Mouse (Mus musculus): ENCODE measurements around the gene Ifnar2.
A peak's percentile ranks its signal among the peaks of the same experiment; 100 is the strongest.

The Ifnar2 gene

DNA sequence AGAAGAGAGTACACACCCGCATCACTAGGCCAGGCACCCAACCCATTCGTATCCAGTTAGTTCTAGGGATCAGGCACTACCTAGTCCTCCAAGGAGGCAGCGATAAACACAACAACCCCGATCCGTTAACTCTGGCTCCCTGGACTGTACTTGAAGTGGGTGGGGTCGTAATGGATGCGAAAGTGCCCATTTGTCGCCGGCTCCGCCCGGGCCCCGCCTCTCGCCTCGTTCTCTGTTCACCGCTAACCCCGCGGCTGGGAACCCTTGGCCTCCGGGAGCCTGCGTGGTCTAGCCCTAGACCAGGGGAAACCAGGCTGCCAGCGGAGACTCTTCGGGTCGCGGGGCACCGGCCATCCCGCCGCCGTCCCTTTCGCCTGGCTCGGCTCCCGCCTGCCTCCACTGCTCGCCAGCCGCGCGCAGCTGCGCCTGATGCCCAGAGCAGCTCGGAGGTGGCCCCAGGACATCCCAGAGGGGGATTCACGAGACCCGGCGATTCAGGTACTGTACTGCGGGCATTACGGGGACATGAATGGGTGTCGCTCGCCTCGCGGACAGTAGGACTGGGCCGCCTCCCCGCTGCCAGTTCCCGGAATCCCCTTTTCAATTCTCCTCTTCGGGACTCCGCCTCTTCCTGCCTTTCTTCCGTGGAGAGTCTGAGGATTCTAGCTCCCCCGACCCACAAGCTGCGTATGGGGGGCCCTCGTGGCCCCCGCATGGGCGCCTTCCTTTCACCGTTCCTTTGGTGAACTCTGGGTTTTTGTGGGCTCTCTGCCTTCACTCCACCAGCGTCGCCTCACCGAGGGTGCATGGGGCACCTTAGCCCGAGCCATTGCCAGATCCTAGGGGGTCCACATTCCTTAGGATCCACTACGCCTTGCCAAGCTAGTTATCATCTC lies at the start of gene Ifnar2:
Ifnar2 (plus strand) TSS at position 207 of the 896 bp plus-strand sequence.
- peak; percentile 80 for DNase-seq

DNA sequence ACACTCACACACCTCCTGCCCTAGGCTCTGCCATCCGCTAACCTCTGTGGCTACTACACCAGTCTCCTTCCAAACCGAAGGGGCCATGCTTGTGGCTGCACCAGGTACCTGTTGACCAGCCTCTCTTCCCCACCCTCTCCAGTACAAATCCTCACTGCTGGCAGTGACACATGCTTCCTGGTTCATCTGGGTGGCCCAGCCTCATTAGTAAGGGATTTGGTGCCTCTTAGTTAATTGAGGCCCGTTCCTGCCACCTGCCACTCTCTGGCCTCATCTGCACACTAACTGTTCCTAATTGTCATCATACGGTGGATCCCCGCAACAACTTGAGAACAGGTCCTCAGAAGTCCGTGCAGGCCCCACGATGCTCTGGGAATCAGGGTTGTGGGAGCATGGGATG lies 45.0 kb upstream of the Ifnar2 start:
- DNase-seq, result no peak

DNA sequence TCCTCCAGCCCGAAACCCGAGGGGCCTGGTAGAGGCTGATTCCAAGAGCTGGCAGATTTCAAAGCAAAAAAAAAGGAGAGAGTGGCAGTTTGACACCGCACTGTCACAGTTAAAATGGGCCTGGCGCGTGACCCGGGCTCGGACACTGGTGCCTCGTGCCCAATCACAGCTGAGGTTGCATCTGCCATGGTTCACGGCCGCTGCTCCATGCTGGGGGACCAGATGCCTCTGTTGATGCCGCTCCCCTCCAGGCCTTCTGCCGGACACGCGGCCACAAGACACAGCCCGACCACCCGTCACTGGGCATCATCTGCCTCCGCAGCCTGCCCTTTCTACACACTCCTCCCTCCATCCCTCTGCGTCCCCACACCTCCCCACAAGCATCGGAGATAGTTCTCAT lies 43.7 kb upstream of the Ifnar2 start:
- DNase-seq, result peak; percentile 92

DNA sequence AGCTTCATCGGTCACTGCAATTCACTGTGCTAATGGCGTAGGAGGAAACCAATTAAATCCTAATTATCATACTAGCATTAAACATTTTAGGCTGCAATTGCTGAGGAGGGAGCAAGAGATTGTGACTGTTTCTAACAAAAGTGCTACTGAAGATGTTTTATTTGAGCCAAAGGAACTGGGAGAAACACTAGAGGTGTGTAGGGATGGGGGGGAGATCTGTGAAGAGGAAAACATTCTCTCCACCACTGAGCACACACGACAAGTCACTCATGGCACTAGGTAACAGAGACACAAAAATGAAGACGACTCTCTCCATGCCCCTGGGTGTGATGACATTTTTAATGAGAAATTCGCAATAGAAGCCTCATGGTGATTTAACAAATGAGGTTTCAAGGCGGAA lies 42.1 kb upstream of the Ifnar2 start:
- DNase-seq, result no peak

DNA sequence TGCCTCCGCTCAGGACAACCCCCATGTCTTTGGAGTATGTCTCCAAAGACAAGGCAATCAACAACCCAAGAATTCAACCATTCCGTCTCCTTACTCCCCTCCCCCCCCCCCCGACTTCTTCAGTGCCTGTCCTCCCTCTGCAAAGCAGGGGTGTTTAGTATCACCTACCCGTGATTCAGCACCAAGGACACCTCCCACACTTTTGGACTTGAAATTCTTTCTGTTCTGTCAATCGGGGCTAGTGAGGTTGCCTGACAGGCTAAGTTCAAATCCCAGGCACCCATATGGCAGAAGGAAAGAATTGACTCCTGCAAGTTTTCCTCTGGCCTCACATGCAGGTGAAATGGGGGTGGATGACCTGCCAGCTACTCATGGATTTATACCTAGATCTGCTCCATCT lies 41.4 kb upstream of the Ifnar2 start:
- DNase-seq, result no peak

DNA sequence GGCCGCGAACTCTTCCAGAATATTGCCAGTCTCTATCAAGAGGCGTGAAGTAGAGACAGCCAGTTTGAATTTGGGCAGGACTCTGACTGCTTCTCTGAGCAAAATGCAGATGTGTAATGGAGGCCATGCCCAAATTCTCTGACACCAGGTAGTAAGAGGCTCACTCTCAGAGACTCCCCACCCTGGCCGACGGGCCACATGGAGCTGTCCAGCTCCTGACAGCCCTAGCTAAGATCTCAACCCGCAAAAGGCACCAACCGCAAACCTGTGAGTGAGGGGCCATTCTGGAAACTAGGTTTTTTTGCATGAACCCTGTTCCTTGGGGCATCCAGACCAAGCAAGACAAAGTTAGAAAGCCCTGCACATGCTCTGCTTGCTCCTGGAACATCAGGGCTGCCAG lies 39.7 kb upstream of the Ifnar2 start:
- DNase-seq, result no peak

DNA sequence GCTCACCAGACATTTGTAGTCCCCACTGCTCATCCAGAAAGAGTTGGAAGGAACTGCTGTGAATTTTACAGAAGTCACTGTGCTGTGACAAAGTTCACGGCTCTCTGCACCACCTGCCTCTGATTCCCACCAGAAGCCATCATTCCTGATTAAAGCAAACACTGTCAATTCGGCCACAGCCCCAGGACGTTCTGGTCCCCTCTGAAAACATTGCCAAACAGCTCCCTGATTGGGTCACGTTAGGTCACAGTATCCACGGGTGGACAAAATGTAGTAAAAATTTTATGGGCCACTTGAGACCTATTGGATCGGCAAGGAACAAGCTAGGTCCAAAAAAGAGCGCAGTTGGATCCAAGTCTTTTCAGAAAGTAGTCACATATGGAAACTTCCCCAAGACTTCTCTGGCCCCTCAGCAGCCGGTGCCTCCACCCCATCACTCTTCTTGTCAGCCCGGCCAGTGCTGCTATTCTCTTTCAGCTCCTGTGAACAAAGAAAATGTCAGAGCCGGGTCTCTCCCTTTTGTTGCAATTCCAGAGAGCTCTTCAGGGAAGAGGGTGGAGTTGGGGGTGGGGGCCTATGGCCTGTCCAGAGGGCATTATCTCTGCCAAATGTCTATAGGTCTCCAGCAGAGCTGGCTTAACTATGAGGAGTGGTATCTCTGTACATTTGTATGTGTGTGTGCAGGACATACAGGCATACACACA lies 38.2 kb upstream of the Ifnar2 start:
- no peak for DNase-seq

DNA sequence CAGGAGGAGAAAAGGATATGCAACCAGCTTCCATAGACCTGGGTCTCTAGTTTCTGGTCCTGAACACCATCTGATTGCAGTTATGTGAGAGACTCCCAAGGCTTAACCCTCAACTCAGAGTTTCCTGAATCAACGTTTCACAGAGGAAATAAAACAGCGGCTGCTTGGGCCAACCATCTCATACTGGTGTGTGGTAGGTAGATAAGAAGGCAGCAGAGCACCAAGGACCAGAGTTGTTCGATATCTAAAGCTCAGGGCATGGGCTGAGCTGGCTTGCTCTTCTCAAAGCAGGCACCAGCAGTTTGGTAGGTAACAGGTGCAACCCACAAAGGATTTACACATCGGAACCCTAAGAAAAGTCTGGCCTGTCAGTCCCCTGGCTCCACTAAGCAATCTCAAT lies 35.8 kb upstream of the Ifnar2 start:
- DNase-seq, result no peak

DNA sequence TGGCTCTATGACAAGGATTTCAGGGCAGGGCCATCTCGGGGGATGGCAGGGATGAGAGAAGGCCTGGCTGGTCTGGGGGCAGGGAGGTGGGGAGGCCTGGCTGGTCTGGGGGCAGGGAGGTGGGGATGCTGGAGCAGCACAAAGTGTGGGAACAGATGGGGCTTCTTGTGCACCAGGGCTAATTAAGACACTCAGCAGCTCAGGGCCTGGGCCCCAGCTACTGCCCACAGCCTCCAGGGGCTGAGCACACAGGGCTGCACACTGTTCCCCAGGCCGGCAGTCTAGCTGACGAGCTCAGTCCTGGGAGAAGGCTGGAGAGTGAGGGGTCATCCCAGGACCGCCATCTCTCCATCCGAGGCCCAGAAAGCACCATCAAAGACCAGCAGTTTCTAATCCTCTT lies 35.1 kb upstream of the Ifnar2 start:
- no peak for DNase-seq

DNA sequence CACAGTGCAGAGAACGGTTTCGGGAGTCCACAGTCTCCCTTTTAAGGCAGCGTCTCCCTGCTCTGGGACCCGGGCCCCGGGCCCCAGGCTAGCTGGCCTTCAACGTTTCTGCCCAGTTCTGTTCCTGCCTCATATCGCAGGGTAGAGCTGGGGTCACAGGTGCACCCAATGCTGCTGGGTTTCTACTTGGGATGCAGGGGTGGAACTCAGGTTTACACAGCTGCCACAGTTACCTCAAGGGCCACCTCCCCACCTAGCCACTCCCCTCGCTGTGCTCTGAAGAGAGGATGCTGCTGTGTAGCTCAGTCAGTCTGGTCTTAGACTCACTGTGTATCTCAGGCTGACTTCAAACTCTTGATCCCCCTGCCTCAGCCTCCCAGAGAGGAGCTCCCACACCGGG lies 26.1 kb upstream of the Ifnar2 start:
- no peak for DNase-seq

DNA sequence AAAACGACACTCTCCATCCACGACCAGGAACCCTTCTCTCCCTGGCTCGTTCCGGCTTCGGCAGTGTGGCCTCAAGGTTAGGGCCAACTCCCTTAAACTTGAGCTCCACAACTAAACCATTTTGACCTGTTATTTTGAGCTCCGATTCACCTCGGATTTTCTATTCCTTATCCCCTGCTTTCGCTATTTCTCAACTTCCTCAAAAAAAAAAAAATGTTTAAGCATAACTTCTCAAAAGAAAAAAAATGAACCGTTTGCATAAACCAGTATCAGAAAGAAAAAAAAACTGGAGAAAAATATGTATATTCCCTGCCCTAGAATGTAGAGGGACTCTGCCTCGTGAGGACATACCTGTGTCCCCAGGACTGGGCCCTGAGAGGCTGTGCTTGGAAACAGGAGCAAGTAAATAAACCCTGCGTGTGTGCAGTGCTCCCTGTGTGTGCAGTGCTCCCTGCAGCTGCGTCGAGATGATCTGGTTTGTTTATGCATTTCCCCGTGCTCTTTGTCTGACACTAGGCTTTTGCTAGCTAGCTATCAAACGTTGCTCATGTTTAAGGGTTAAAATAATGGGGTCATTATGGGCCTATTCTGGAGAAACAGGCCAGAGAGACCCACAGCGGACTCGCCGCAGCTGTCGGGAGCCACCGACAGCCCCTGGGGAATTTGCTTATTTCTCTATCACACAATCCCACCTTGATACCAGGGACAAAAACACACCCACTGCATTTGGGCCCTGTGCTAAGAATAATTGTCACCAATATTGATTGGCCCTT lies 24.9 kb upstream of the Ifnar2 start:
- no peak for DNase-seq

DNA sequence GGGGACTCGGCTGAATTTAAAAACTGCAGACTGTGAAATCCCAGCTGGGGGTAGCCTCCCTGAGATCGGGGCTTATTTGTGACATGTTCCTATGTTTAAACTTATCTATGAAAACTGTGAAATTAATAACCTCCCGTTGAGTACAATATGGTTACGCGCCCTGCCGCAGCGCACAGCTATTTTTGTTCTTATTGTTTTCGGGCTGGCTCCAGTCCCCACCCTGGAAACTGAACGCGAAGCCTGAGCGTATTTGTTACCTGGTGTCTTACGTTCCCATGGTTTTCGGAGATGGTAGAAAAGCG lies 24.4 kb upstream of the Ifnar2 start:
- no peak for DNase-seq

DNA sequence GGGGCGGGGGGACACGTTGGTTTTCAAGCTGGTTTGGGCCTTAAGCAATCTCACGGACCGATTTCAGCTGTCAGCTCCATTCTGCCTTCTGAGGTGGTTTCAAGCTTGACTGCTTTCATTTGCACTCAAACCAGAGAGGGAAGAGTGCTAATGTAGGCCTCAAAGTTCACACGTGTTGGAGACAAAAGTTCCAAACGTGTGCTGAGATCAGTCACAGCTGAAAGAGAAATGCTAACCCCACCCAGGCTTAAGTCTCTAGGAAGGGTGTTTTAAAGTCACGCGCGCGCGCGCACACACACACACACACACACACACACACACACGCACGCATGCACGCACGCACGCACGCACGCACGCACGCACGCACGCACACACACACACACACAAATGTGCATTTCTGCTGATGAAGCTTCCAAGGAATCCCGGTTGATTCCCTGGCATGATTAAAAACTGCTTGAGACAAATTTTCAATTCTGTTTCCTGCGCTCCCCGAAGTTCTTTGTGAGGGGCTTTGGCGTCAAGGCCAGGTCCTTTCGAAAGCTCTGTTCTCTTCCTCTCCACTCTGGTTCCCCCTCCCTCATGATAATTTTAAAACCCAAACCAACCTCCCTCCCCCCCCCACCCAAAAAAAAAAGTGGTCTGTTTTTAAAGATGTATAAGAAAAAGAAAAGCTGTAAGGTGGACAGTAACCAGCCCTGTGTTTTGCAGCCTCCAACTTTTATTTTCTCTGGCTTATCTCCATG lies 23.8 kb upstream of the Ifnar2 start:
- DNase-seq, result no peak

DNA sequence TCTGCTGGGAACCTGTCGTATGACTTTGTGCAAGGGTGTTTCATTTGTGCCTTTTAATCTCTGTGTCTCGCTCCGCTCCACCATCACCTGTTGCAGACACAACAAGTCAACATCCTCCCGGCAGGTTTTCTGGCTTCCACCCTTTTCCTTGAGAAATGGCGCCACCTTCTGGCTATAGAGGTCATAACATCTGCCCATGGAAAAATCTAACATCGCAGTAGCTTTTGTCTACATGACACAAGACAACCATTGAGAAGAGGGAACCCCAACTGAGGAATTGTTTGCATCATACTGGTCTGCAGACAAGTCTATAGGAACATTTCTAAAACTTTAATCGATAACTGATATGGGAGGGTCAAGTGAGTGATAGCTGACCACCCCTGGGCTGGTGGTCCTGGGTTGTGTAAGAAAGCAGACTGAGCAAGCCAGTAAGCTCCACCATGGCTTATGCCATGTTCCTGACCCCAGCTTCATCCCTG lies 20.5 kb upstream of the Ifnar2 start:
- DNase-seq, result peak; percentile 86

DNA sequence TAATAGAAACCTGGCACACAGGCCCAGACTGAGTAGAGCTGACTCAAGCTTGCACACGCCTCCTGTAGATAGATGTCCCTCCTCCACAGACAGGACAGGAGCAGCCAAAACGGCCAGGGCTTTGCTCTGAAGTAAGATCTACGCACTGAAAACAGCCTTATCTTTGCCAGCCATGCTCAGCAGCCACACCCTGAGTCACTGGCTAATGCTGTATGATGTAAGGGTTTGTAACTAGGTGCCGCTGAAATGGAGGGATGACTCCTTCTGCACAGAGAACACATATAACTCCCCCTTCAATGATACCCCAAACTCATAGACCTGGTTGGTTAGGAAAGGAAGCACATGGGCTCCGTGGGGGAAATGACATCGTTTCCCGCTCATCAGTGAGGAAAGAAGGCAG lies 19.8 kb upstream of the Ifnar2 start:
- no peak for DNase-seq

DNA sequence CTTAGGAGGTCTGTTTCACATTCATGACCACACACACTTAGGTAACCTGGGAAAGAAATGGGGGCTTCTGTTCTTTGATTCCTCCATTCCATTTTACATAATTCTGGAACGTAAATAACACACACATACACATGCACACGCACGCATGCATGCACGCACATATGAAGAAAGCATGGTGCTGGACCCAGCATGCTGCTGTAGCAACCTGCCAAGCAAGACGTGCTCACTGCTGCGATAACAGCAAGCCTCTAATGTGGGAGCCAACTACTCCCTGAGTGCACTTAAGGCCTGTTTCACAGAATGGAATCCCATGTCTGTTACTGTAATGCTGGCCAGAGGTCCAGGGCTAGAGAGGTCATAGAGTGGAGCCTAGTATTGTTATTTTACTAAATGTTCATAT lies 19.4 kb upstream of the Ifnar2 start:
- DNase-seq, result no peak

DNA sequence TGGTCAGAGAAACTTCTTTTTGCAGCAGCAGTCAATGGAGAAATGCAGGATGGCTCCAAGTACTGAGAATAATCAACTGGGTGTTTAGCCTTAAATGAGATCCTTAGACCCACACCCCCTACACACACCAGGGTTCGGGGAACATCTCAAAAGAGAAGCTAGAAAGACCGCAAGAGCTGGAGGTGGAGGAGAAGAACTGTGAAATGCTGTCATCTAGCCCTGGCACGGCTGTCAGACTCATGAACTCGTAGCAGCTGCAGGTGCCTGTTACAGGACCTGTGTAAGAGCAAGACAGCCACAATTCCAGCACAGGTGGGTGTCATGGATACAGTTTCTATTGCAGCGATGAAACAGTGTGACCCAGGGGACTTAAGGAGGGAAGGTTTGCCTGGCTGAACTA lies 18.9 kb upstream of the Ifnar2 start:
- no peak for DNase-seq

DNA sequence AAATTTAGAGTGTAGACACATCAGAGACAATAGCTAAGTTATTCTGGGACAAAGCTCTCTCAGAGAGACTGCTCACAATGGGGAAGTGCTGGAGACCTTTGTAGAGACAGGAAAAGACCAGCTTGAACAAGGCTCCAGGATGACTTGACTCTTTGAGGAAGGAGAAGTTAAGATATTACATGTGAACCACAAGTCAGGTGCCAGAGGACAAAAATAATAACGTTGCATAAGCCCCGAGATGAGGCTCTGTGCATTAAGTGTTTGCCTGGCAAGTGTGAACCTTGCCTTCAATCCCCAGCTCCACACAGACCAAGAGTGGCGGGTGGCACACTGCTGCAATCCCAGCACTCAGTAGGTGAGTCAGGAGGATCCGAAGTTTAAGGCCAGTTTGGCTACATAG lies 18.0 kb upstream of the Ifnar2 start:
- no peak for DNase-seq

DNA sequence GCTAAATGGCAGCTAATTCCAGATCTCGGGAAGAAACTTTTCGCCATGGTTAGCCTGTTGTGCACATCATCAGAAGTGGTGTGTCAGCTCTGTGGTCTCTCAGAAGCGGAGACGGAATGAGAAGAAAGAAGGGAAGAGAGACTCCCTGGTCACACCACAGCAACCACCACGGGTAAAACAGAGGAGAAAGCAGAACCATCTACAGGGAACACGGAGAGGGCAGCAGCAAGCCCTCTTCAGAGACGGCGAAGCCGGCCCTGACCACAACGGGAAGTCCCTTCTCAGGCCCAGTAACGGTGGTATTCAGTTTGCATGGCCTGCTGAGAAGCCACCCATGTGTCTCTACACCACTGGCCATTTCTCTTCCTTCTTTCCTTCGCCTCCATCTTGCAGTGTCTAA lies 17.4 kb upstream of the Ifnar2 start:
- no peak for DNase-seq

DNA sequence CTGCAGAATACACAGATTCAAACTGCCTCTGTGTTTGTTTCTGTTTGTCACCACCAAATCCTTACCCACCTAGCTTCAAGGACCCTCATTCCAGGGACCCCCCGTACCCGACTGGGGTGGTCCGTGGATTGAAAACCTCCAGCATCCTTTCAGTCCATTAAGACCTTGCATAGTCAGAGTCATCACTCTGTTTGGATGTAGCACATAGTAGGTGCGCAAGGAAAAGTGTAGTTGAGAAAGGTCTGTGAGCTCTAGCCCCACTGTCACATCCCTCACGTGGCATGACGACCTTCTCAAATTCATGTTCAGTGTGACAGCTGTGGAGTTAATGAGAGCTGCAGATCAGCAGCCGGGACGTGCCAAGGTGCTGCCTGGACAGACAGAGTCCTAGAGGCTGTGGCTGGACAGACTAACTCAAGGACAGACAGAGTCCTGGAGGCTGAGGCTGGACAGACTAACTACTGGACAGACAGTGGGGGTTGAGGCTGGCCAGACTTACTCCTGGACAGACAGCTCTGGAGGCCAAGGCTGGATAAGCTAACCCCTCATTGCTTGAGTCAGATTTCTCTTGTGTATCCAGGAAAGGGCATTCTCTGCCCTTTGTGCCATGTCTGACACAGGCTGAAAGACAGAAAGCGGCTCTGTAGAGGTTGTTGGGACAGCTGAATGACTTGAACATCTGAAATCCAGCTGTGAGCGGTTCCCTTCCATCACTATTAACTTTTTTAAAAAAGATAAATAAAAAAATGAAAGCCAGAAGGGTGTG lies 15.6 kb upstream of the Ifnar2 start:
- DNase-seq, result no peak

DNA sequence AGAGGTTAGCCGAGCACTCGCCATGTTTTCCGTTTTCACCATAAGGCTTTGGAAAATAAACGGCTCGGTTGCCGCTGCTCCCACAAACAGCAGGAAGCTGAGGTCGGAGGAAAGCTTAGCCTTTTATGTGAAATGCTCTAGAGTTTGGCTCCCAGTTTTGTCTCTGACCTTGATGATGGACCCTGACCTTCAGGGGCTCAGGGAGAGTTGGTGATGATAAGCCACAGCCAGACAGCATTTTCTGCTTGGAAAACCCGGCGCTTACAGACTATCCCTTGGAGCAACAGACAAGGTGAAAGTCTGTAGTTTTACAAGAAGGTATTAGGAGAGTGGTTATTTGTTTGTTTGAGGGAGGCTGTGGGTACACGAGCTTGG lies 15.1 kb upstream of the Ifnar2 start:
- DNase-seq, result no peak

DNA sequence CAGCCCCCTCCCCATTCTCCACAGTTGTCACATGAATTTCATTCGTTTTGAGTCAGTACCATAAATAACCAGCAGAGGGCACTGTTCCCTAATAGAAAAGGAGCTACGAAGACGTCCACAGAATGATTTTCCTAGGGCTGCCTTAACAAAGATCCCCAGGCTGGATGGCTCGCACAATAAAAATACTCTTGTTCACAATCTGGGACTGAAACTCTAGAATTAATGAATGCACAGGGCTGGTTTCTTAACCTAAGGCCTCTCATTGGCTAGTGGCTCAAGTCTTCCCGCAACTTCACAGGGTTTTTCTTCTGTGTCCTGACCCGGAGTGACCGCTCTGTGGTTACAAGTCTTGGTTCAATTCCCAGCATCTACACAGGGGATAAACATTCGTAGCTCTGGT lies 14.0 kb upstream of the Ifnar2 start:
- DNase-seq, result peak; percentile 36

All from cerebellum, adult 9-11 months (tissue).